Mouse (Mus musculus): ENCODE results near the gene Hhat.

The Hhat gene

DNA sequence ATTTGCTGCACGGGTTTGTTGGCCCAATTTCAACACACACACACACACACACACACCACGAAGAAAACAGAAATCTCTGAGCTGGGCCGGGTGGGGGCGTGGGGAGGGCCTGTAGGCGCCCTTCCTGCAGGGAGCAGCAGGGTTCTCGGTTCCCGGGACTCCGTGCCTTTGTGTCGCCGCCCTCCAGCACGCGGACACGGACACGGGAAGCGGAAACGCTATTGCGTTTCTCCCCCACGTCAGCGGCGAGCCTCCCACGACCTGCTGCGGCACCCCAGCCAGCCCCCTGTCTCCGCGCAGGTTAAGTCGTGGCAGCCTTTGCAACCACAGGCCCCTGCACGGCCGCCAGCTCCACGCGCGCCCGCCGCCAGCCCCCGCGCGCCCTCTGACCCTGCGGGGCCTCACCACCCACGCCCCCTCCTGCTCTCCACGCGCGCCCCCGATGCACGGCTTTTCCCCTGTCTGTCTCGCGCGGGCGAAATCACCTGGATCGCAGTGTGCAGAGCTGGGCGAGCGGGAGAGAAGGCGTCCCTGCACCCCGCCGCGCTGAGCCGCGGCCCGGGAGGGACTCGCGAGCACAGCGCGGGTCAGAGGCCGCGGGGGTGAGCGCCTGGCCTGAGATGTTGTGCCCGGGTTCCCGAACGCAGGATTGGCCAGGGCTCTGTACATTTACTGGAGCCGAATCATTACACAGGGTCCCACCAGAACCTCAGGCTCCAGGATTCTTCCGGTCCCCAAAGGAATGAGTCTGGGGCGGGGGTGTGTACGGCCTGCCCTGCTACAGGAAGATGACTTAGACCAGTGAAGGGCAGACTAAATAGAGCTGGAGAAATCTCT is at the start of gene Hhat:
Gene Hhat (minus strand): TSS at position 729 of the 837 bp plus-strand sequence.
- peak; percentile 62 for DNase-seq

- DNase-seq, result no peak
These were observed 47.3 kb upstream of the Hhat start for GRCm38 (mm10) chr1:192818334-192818733.

- no peak for DNase-seq
These were observed 44.8 kb upstream of the Hhat start for GRCm38 (mm10) chr1:192815789-192816188.

- no peak for DNase-seq
These were observed 43.7 kb upstream of the Hhat start for GRCm38 (mm10) chr1:192814700-192815099.

DNA sequence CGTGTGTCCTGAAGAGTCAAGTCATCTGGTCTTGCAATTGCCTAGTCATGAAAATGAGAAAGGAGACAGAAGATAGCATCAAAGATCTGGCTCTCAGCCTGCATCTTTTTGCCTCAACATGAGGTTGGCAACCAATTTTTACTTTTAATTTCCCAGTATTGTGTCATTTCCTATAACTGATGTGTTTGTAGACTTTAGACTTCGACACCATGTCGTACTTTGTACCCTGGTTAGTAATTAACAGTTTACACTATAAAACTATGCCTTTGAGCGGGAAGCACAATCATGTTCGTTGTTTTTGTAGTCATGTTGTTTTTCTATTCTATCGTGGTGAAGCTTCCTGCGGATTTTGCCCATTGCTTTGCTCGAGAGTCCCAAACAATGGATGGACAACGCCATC is 41.7 kb upstream of the Hhat start:
- no peak for DNase-seq

- DNase-seq, result no peak
These were observed 41.3 kb upstream of the Hhat start for GRCm38 (mm10) chr1:192812290-192812689.

DNA sequence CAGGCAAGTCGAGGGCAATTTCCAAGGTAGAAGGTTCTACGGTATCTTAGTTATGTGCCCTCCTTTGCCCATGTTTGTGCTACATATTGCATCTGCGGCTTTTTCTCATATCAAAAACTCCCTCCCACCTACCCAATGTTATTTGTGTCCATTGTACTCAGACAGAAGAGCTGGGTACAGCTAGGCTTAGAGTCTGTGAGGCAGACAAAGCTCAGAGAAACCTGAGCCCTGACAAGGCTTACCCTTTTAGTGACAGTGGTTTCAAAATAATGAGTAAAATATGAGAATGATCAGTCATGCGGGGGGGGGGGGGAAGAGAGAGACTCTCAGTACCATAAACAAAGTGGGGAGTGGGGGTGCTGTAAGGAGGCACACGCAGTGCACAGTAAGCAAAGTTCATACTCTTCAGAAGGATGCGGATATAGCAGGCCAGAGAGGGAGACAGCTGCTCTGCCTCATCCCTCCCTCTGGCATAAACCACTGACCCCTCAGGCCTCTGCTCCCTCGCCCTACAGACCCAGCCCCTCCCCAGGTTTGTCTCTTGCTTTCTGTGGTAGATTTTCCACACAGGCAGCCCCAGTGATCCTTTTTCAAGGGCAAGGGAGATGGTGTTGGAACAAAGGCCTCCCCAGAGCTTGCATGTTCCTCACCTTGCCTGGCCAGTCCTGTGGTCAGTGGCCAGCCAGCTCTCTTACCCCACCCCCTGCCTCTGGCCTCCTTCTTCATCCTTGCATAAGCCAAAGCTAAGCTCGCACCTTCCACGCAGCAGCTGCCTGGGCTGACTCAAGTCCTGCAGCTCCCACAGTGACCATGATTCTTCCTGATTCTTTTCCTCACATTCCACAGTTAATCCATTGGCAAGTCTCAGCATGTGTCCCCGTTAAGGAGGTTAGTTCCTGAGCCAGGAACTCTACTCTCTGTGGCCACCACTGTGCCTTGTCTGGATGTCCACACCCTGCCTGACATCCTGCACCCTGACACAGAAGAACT is 35.4 kb upstream of the Hhat start:
- DNase-seq, result no peak

- DNase-seq, result no peak
These were observed 29.3 kb upstream of the Hhat start for GRCm38 (mm10) chr1:192800338-192800737.

DNA sequence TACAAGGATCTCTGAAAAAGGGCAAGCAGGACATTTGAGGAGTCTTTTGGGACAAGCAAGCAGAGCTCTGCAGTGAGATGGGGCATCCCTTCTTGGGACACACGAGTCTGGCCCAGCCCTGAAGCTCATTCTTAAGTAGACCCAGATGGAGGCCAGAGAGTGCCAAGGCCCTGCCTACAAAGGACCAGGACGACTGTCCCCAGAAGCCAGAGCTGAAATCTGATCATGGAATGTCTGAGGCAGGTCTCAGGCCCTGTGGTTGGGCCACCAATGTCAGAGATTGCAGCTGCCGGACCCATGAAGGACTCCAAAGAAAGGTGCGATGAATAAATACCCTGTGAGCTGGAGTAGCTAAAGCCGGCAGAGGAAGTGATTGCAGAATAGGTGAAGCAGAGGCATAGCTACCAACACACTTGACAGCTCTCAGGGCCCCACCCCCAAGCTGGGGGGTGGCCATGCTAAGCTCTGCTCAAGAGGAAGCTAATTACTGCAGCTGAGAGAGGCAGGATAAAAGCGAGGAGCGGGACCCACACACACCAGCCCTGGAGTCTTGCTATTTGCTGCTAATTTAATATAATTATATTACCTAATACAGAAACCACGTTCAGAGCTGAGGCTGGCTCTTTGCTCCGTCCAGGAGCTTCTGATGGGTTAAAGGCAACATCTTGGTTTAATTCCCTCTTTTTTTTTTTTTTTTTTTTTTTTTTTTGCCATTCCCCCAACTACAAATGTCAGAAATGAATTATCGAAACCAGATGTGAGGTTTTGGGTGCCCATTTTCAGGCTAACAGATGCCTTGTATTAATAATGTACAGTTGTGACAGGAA is 28.4 kb upstream of the Hhat start:
- no peak for DNase-seq

- DNase-seq, result no peak
These were observed 27.5 kb upstream of the Hhat start for GRCm38 (mm10) chr1:192798212-192799164.

DNA sequence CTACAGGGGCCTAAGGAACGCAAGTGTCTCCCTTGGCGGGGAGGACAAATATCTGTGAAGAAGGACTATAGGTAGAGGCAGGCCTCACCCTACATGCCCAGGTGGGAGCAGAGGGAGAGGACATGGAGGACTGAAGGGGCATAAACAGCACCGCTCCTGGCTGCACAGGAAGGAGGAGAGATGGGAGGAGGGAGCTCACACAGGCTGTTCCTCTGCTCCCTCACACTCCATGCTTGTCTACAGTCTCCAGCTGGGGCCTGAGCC is 25.9 kb upstream of the Hhat start:
- no peak for DNase-seq

GRCm38 (mm10) chr1:192796201-192797010 is 25.4 kb upstream of the Hhat start:
- DNase-seq, result no peak

DNA sequence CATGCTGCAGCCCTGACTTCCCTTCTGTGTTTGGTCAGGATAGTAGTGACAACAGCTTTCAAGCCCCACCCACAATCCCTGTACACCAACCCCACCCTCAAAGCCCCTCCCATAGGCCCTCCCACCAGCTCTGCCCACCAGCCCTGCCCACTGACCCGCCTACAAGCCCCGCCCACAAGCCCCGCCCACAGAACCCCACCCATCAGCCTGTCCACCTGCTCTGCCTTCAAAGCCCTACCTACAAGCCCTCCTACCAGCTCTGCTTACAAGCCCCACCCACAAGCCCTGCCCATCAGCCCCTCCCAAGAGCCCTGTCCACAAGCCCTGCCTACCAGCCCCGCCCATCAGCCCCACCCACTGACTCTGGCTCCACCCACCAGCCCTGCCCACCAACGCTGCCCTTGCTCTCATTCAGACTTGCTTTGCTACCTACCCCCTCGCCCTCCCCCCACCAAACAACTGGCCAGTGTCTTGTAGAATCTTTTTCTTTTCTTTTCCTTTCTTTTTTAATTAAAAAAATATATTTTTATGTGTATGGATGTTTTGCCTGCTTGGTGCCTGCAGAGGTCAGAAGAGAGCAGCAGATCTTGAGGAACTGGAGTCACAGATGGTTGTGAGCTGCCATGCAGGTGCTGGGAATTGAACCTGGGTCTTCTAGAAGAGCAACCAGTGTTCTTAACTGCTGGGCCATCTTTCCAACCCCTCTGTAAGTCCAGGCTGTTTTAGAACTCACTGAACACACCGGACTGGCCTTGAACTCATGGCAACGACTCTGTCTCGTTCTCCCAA is 24.1 kb upstream of the Hhat start:
- DNase-seq, result no peak

DNA sequence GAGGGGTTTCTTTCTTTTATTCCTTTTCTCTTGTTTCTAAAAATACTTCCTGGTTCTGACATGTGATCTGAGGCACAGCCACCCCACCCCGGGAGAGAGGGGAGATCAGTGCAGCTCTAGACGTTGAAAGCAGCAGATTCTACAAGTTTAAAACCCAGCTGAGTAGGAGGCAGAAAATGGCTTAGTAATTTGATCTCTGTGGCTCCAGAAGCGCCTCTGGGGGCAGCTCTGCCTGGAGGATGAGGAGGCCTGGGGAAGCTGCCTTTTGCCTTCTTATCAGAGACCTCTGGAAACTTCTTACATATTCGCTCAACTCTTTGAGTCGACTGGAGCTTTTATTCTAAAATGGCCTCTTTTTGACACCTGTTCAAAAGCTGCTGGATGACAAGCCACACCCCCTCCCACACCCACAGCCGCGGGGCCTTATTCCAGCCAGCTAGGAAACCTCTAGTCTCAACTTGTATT is 20.9 kb upstream of the Hhat start:
- no peak for DNase-seq

DNA sequence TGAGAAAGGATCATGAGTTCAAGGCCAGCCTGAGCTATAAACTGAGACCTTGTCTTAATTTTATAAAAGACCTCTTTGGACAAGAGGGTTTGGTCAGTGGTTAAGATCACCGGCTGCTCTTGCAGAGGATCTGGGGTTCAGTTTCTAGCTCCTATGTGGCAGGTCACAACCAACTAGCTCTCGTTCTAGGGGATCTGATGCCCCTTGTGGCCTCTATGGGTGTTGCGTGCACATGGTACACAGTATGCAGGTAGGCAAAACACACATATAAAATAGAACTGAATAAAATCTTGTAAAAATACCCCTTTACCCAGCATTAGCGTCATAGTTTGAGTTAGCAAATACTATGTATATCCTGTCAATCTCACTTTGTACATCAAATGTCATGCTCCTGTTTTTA is 19.4 kb upstream of the Hhat start:
- no peak for DNase-seq

DNA sequence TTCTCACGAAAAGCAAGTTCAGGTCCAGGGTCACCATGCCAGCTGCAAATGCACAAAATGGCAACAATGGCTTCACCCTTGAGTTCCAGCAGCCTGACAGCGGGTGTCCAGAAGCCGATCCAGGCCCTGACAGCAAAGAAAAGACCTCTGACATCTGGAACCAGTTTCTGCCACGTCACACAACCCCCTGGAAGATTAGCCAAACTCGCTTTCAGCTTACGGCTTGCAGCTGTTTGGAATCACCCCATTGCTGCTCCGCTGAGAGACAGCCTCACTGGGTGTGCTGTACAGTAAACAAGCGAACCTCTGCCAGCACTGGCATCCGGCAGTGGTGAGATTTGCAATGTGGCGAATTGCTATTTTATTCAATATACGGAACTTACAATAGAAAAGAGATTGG is 18.8 kb upstream of the Hhat start:
- DNase-seq, result no peak

GRCm38 (mm10) chr1:192789111-192789522 is 18.1 kb upstream of the Hhat start:
- DNase-seq, result peak; percentile 4

- no peak for DNase-seq
These were observed 15.2 kb upstream of the Hhat start for GRCm38 (mm10) chr1:192786194-192786593.

DNA sequence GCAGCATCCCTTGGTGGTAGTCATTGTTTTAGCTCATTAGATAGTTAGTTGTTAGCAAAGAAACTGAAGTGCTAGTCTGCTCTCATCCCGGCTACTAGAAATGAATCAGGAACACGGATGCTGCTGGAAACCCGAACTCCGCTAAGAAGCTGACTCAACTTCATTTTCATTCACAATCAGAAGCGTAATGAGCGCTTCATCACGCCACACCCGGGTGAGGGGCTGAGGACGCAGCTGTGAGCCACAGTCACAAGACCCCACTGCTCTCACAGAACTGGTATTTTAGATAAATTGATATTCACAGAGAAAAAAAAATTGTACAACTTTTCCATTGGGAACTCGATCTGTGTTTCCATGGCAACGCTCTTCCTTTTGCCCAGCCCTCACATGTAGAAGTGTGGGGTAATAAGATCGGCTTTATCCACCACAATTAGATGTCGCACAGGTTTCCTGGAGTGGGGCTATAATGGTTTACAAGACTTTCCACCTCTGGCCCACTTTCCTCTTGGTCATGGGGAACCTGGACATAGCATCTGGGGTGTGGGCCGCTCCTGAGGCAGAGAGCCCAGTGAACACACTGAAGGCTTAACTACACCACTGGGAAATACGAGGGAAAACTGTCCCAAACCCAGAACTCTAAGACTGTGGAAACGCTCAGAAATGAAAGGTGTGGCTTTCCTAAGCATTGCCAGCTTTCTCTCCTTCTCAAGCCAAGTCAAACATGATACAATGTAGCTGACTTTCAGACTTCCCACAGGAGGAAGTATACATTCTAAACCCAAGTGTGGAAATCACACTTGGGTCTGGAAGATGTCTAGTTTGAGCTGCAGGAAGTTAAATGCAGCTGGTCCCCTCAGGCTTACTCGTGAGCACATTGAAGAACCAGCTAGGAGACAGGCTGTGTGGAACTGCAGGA is 14.3 kb upstream of the Hhat start:
- DNase-seq, result no peak

Data from cerebellum, adult 11 months (tissue).